Mouse (Mus musculus): Measurements from ENCODE around the gene Krcc1. TPM values are rescaled to one million over a fixed set of nuclear protein-coding genes. Genes with fewer than 3 reads are reported as not detected.
A peak's percentile ranks its signal among the peaks of the same experiment; 100 is the strongest.

The Krcc1 gene
- polyA plus RNA-seq, 1 experiment from 2014 or later = 20.3 TPM

DNA sequence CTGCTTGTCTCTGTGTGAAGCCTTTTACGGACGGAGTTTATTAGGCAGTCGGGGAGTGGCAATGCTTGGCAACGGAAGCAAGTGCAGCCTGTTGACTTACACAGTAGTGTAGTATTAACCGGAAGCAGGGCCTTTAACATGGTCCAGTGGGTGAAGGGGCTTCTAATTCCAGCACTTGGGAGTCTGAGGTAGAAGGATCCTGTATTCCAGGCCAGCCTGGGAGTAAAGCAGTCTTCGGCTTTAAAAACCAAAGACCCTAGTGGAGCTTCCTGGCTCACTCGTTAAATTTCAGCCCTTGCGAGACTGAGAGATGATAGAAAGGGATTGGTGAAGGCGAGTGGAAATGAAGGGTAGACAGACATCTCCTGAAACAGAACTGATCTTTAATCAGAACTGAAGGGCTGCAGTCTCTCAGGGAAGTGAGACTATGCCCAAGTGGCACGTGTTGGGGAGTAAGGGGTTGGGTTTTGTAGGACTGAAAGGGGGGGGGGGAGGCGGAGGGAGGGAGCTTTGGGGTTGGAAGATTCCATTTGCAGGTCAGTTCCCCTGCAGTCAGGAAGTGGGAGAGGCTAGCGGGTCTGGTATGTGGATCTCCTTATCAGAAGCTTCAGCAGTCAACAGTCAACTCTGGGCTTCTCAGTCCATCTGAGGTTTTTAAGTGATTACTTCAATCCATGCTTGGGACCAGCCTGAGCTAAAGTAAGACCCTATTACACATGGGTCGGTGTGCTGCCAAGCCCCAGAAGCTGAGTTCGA is 998 bp upstream of the Krcc1 start:
- Histone ChIP-seq H3K4me2 (ENCODE audit: low read length) (peak overlapping the region; percentile 72), H3K27ac (ENCODE audit: low read depth, low read length) (peak overlapping the region; percentile 90), H3K9me3 (ENCODE audit: control insufficient read depth, low read length) (no peaks in the 10 kb centered on the region), H3K27me3 (replicated peaks; ENCODE audit: control insufficient read depth, insufficient read depth, low read length) (no peaks in the 10 kb centered on the region), H3K4me1 (ENCODE audit: control insufficient read depth, insufficient read depth, low read depth, low read length) (peaks cover 9% of the 10 kb centered on the region), H3K4me3 (ENCODE audit: low read length) (peak overlapping the region; percentile 56), H3K36me3 (ENCODE audit: control insufficient read depth, insufficient read depth, low read length) (no peaks in the 10 kb centered on the region), H3K9ac (ENCODE audit: low read depth, low read length) (peak overlapping the region; percentile 58)
- ATAC-seq = peak; percentile 29; the same call in 1 of the 2 replicates
- 27% methylated on average over 13 of the region's 14 CpGs for WGBS

GRCm38 (mm10) chr6:71271057-71271388 is 454 bp upstream of the Krcc1 start:
- Histone ChIP-seq H3K9me3 (ENCODE audit: control insufficient read depth, low read length) (no peaks in the 10 kb centered on the region), H3K27me3 (replicated peaks; ENCODE audit: control insufficient read depth, insufficient read depth, low read length) (no peaks in the 10 kb centered on the region), H3K9ac (ENCODE audit: low read depth, low read length) (peak overlapping the region; percentile 58), H3K4me2 (ENCODE audit: low read length) (peak overlapping the region; percentile 72), H3K36me3 (ENCODE audit: control insufficient read depth, insufficient read depth, low read length) (no peaks in the 10 kb centered on the region), H3K4me1 (ENCODE audit: control insufficient read depth, insufficient read depth, low read depth, low read length) (peaks cover 9% of the 10 kb centered on the region), H3K27ac (ENCODE audit: low read depth, low read length) (peak overlapping the region; percentile 90), H3K4me3 (ENCODE audit: low read length) (peak overlapping the region; percentile 56)
- 3% methylated on average over 8 of the region's 8 CpGs for WGBS
- ATAC-seq = peak; percentile 76

DNA sequence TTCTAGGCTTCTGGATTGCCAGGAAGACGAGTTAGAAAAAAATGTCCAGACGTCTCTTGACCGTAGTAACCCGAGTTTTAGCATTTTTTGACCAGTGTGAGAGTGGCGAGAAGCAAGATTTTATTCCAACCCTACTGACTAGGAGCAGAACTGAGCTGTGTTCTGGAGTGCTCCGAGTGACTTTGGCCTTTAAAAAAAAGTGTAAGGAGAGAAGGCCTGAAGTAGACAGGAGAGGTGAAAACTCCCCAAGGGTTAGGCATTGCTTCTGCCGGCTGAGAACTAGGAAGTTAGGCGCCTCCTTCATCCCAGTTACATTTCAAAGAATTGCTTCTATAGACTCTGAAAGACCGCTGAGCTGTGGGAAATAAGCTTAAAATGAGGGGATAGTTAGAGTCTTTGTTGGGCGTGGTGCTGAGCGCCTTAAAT is 852 bp downstream of the Krcc1 start:
- WGBS = under 1% methylated on average over 11 of the region's 11 CpGs
- no peaks in the 10 kb centered on the region for H3K9me3 ChIP-seq (ENCODE audit: control insufficient read depth, low read length)
- peak overlapping the region; percentile 81 for H3K9ac ChIP-seq (ENCODE audit: low read depth, low read length)
- no peaks in the 10 kb centered on the region for H3K27me3 ChIP-seq (replicated peaks; ENCODE audit: control insufficient read depth, insufficient read depth, low read length)
- peak; percentile 6 for ATAC-seq
- H3K36me3 ChIP-seq (ENCODE audit: control insufficient read depth, insufficient read depth, low read length) = no peaks in the 10 kb centered on the region
- H3K27ac ChIP-seq (ENCODE audit: low read depth, low read length) = peak overlapping the region; percentile 90
- peak overlapping the region; percentile 72 for H3K4me2 ChIP-seq (ENCODE audit: low read length)
- H3K4me3 ChIP-seq (ENCODE audit: low read length) = peak overlapping the region; percentile 56
- peaks cover 9% of the 10 kb centered on the region for H3K4me1 ChIP-seq (ENCODE audit: control insufficient read depth, insufficient read depth, low read depth, low read length)

DNA sequence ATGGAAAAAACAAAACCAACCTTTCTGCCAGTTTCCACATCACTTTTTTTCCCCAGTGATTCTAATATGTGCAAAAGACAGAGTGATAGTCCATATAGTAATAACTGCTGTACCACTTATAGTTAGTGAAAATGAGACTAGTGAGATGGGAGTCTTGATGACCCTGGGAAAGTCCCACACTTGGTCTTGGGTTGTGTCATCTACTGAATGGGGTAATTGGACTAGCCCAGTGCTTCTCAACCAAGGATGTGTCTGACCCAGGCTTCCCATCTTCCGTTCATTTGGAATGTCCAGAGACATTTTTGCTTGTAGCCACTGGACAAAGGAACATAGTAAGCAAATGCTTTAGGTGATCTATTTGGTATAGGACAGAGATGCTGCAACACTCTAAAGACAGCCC is 2.2 kb downstream of the Krcc1 start:
- Histone ChIP-seq H3K9ac (ENCODE audit: low read depth, low read length) (no peak overlapping the region), H3K4me1 (ENCODE audit: control insufficient read depth, insufficient read depth, low read depth, low read length) (peaks cover 9% of the 10 kb centered on the region), H3K4me2 (ENCODE audit: low read length) (no peak overlapping the region), H3K4me3 (ENCODE audit: low read length) (no peak overlapping the region), H3K9me3 (ENCODE audit: control insufficient read depth, low read length) (no peaks in the 10 kb centered on the region), H3K27me3 (replicated peaks; ENCODE audit: control insufficient read depth, insufficient read depth, low read length) (no peaks in the 10 kb centered on the region), H3K27ac (ENCODE audit: low read depth, low read length) (no peak overlapping the region), H3K36me3 (ENCODE audit: control insufficient read depth, insufficient read depth, low read length) (no peaks in the 10 kb centered on the region)
- WGBS = 100% methylated on average over 1 of the region's 1 CpGs
- no peak for ATAC-seq

DNA sequence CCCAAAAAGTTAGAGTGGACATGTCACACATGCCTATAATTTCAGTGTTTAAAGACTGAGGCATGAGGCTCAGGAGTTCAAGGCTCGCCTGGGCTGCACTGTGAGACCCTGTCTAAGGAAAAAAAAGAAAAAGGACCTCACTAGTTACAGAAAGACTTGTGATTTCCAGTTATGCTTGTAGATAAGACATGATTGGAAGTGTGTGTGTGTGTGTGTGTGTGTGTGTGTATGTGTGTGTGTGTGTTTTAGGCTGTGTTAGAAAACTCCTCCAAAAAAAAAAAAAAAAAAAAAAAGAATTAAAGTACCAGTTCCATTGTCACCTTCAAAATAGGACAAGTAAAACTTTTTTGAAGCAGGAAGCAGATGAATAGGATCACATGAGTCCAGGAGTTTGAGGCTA is 3.1 kb downstream of the Krcc1 start:
- no peaks in the 10 kb centered on the region for H3K9me3 ChIP-seq (ENCODE audit: control insufficient read depth, low read length)
- WGBS = 90% methylated on average over 1 of the region's 1 CpGs
- ATAC-seq = no peak

DNA sequence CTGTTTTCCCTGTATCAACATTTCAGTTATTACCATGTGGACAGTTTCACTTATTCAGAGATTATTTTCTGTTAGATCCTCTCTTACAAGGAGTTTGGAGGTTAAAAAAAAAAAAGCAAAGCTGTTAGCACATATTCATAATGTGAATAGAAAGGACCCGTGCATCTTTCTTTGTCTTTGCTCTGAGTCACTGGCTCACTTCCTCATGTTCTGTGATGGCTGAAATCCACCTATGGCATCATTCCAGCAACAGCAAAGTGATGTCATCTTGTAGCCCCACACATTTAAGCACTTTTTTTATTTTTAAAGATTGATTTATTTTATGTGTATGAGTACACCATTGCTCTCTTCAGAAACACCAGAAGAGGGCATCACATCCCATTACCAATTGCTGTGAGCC is 7.9 kb downstream of the Krcc1 start:
- Histone ChIP-seq H3K36me3 (ENCODE audit: control insufficient read depth, insufficient read depth, low read length) (peaks cover 4% of the 10 kb centered on the region; the same call in 1 of the 2 replicates), H3K9me3 (ENCODE audit: control insufficient read depth, low read length) (no peaks in the 10 kb centered on the region), H3K27me3 (replicated peaks; ENCODE audit: control insufficient read depth, insufficient read depth, low read length) (no peaks in the 10 kb centered on the region), H3K4me2 (ENCODE audit: low read length) (no peak overlapping the region), H3K9ac (ENCODE audit: low read depth, low read length) (no peak overlapping the region), H3K27ac (ENCODE audit: low read depth, low read length) (no peak overlapping the region), H3K4me3 (ENCODE audit: low read length) (no peak overlapping the region), H3K4me1 (ENCODE audit: control insufficient read depth, insufficient read depth, low read depth, low read length) (no peaks in the 10 kb centered on the region)
- WGBS = 51% methylated on average over 1 of the region's 1 CpGs
- no peak for ATAC-seq

More for the DNA sequence above, 3.1 kb downstream of the Krcc1 start:
- peaks cover 9% of the 10 kb centered on the region for H3K4me1 ChIP-seq (ENCODE audit: control insufficient read depth, insufficient read depth, low read depth, low read length)
- H3K27me3 ChIP-seq (replicated peaks; ENCODE audit: control insufficient read depth, insufficient read depth, low read length) = no peaks in the 10 kb centered on the region
- H3K27ac ChIP-seq (ENCODE audit: low read depth, low read length) = no peak overlapping the region
- no peak overlapping the region for H3K4me2 ChIP-seq (ENCODE audit: low read length)
- H3K36me3 ChIP-seq (ENCODE audit: control insufficient read depth, insufficient read depth, low read length) = no peaks in the 10 kb centered on the region
- H3K4me3 ChIP-seq (ENCODE audit: low read length) = no peak overlapping the region
- H3K9ac ChIP-seq (ENCODE audit: low read depth, low read length) = no peak overlapping the region

DNA sequence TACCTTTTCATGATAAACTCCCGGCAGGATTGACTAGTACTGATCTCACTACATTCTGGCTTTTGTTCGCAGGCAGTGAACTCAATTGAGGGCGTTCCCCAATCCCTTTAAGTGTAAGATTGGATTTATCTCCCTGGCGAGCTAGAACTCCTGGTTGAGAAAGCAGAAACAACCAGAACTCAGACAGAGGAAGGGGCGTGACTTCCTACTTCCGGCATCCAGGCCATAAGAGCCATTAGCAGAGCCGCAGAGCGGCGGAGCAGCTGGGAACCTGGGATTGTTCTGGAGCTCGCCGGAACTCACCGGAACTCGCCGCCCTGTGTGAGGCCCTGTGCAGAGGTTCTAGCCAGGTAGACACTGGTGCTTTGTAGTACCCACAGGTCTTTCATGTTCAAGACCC is 22.0 kb downstream of the Krcc1 start:
- no peak overlapping the region for H3K4me2 ChIP-seq (ENCODE audit: low read length)
- H3K9me3 ChIP-seq (ENCODE audit: control insufficient read depth, low read length) = no peaks in the 10 kb centered on the region
- no peaks in the 10 kb centered on the region for H3K27me3 ChIP-seq (replicated peaks; ENCODE audit: control insufficient read depth, insufficient read depth, low read length)
- no peak for ATAC-seq
- H3K4me3 ChIP-seq (ENCODE audit: low read length) = no peak overlapping the region
- H3K4me1 ChIP-seq (ENCODE audit: control insufficient read depth, insufficient read depth, low read depth, low read length) = no peaks in the 10 kb centered on the region
- no peak overlapping the region for H3K9ac ChIP-seq (ENCODE audit: low read depth, low read length)
- 84% methylated on average over 14 of the region's 14 CpGs for WGBS
- H3K27ac ChIP-seq (ENCODE audit: low read depth, low read length) = no peak overlapping the region
- no peaks in the 10 kb centered on the region for H3K36me3 ChIP-seq (ENCODE audit: control insufficient read depth, insufficient read depth, low read length)

- no peak overlapping the region for H3K4me3 ChIP-seq (ENCODE audit: low read length)
- H3K27me3 ChIP-seq (replicated peaks; ENCODE audit: control insufficient read depth, insufficient read depth, low read length) = no peaks in the 10 kb centered on the region
- no peaks in the 10 kb centered on the region for H3K4me1 ChIP-seq (ENCODE audit: control insufficient read depth, insufficient read depth, low read depth, low read length)
- 70% methylated on average over 6 of the region's 6 CpGs for WGBS
- no peak overlapping the region for H3K27ac ChIP-seq (ENCODE audit: low read depth, low read length)
- no peak overlapping the region for H3K4me2 ChIP-seq (ENCODE audit: low read length)
- no peak for ATAC-seq
- no peaks in the 10 kb centered on the region for H3K36me3 ChIP-seq (ENCODE audit: control insufficient read depth, insufficient read depth, low read length)
- no peak overlapping the region for H3K9ac ChIP-seq (ENCODE audit: low read depth, low read length)
- no peaks in the 10 kb centered on the region for H3K9me3 ChIP-seq (ENCODE audit: control insufficient read depth, low read length)
Observed at GRCm38 (mm10) chr6:71295303-71295702, 23.8 kb downstream of the Krcc1 start.

GRCm38 (mm10) chr6:71298051-71298450 is 26.6 kb downstream of the Krcc1 start:
- no peaks in the 10 kb centered on the region for H3K9me3 ChIP-seq (ENCODE audit: control insufficient read depth, low read length)
- ATAC-seq = no peak
- no peaks in the 10 kb centered on the region for H3K4me1 ChIP-seq (ENCODE audit: control insufficient read depth, insufficient read depth, low read depth, low read length)
- no peak overlapping the region for H3K4me2 ChIP-seq (ENCODE audit: low read length)
- H3K27me3 ChIP-seq (replicated peaks; ENCODE audit: control insufficient read depth, insufficient read depth, low read length) = no peaks in the 10 kb centered on the region
- no peak overlapping the region for H3K27ac ChIP-seq (ENCODE audit: low read depth, low read length)
- no peak overlapping the region for H3K4me3 ChIP-seq (ENCODE audit: low read length)
- no peaks in the 10 kb centered on the region for H3K36me3 ChIP-seq (ENCODE audit: control insufficient read depth, insufficient read depth, low read length)
- 65% methylated on average over 2 of the region's 2 CpGs for WGBS
- no peak overlapping the region for H3K9ac ChIP-seq (ENCODE audit: low read depth, low read length)

Data from hindbrain, embryonic 16.5 days (tissue).